Mouse (Mus musculus): ENCODE results near the gene Tmem189.

- TF ChIP-seq CTCF (IDR thresholded peaks at IDR 0.05; ENCODE audit: low read depth, low read length) = no peak
- TF ChIP-seq POLR2A (IDR thresholded peaks at IDR 0.05; ENCODE audit: extremely low read depth, insufficient read depth, low read length) = no peak
Observed at GRCm38 (mm10) chr2:167617034-167617433, 72.6 kb downstream of the Tmem189 start.

Data from liver, adult 2 months (tissue).